Mouse (Mus musculus) adrenal gland (tissue): Measurements from ENCODE around the gene Ccr6.
"Not testable (repeated sequence)": the region's sequence is repeated elsewhere in the genome, so short reads cannot be mapped to it uniquely, and the experiment has no call there.

ENCODE experiments used
- intact Hi-C: fragments of 180-260 bp; cut with DNase I; formaldehyde crosslinking; loops from one replicate; pipeline ENCODE4 v1.15.1; 2025
- long read RNA-seq, 2 experiments: library from polyadenylated mRNA; unstranded; transcript quantifications; one replicate each; pipeline ENCODE4 v2.0.0; 2020; ENCODE audit warnings: borderline replicate concordance in 1 of 2; ENCODE audit not compliant: insufficient replicate concordance in 1 of 2

Ccr6 gene
- long read RNA-seq, experiment 1, partial matches to known transcripts = 0 of 1 reads
- long read RNA-seq, experiment 1, other reads (novel, unspliced or antisense) = 0 of 1 reads
- long read RNA-seq, experiment 2 = 0 reads

DNA sequence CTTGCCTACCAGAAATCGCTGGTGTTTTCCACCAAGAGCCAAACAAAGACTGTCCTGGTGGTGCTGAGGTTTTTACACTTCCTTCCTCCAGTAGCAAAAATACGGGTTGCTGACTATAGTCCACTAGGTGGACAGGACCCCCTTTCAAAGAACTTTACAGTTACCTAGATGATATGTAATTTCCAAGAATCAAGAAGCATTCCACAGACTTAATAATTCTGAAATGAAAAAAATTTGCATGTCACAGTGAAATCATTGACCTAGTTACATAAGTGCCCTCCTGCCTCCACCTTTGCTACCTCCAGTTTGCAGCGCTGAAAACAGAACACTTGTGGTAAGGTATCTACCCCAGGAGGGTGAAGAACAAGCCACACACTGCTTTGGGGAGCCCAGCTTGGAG, at the start of gene Ccr6:
Ccr6 (plus strand) TSS at position 301 of the 400 bp plus-strand sequence.
- intact Hi-C loops = no loop called here

- intact Hi-C loops = loop anchor here (10.0 kb wide), 1 partner anchor 181 kb away; no protein-coding TSS in a partner anchor
Observed at GRCm38 (mm10) chr17:8193678-8194077, 42.2 kb upstream of the Ccr6 start.

- intact Hi-C loops = loop anchor here (10.0 kb wide), 1 partner anchor 179 kb away; no protein-coding TSS in a partner anchor
Observed at GRCm38 (mm10) chr17:8195685-8196376, 40.0 kb upstream of the Ccr6 start.

DNA sequence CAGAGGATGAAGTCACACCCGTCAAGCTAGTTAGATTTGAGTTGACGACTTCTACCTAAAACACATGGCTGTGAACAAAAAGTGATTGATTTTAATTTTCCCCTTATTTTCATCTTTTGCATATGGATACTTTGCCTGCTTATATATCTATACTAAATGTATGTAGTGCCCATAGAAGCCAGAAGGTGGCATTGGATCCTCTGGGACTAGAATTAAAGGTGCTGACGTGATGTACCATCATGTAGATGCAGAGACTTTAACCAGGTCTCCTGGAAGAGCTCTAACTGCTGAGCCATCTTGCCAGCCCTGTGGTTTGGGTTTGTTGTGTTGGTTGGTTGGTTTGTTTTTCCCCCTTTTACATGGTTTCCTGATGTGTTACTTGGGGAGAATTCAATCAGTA, 38.2 kb upstream of the Ccr6 start:
- intact Hi-C loops = loop anchor here (10.0 kb wide), 1 partner anchor 177 kb away; no protein-coding TSS in a partner anchor

GRCm38 (mm10) chr17:8199067-8199935, 36.5 kb upstream of the Ccr6 start:
- intact Hi-C loops = loop anchor here (10.0 kb wide), 1 partner anchor 176 kb away; no protein-coding TSS in a partner anchor

DNA sequence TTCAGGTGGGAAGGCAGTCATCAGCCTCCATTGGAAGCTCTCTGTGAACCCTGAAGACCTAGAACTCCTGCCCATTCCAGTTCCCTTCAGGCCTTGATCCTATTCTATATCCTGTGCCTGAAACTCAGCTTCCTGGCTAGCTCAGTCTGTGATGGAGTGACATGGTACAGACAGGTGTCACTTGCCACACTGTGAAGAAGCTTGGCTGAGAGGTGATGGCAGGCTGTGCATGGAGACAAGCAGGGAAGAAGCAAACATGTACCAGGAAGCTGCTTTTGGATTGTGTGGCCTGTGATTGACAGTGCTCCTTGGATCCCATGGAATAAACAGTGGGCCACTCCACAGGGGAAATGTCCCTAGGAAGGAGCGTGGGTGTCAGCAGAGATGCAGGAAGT, 35.9 kb upstream of the Ccr6 start:
- intact Hi-C loops = loop anchor here (10.0 kb wide), 1 partner anchor 175 kb away; no protein-coding TSS in a partner anchor

GRCm38 (mm10) chr17:8203487-8203886, 32.4 kb upstream of the Ccr6 start:
- intact Hi-C loops = no loop called here

GRCm38 (mm10) chr17:8205221-8205631, 30.6 kb upstream of the Ccr6 start:
- intact Hi-C loops = not testable (repeated sequence)

GRCm38 (mm10) chr17:8206691-8207090, 29.2 kb upstream of the Ccr6 start:
- intact Hi-C loops = no loop called here

GRCm38 (mm10) chr17:8209696-8210095, 26.1 kb upstream of the Ccr6 start:
- intact Hi-C loops = no loop called here

- intact Hi-C loops = no loop called here
Observed at GRCm38 (mm10) chr17:8210170-8210569, 25.7 kb upstream of the Ccr6 start.

DNA sequence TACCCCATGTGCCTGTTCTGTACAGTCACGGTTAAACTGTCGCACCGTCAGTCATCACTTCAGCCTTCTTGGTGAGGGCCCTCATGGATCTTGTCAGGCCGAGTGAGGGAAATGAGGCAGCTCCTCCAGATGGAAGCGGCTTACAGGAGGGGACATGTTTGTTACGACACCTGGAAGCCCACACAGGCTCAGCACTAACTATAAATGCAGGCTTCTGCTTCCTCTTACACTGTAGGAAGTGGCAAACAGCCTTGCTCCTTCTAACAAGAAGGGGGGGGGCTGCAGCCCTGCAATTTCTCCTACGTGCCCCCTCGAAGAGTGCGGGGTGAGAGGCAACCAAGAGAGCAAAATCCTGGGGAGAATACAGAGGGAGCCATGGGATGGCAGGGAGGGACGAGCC, 25.2 kb upstream of the Ccr6 start:
- intact Hi-C loops = no loop called here

DNA sequence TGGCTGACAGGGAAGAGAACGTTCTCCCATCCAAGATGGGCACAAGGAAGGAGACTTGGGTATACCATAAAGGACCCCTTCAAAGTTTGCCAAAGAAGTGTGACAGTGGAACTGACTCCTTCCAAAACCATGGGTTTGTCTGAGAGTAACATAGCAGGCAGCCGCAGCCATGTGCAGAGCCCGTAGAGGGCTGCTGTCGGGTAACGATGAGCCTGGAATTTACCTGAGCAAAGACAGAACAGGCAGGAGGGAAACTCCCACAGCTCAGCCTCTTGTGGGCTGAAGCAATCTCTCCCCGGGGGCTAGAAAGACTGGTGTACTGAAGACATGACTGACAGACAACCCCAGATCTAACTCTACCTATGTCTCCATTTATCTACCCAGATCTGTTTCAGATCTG, 24.4 kb upstream of the Ccr6 start:
- intact Hi-C loops = no loop called here

- intact Hi-C loops = no loop called here
Observed at GRCm38 (mm10) chr17:8214369-8214768, 21.5 kb upstream of the Ccr6 start.

- intact Hi-C loops = no loop called here
Observed at GRCm38 (mm10) chr17:8215016-8215745, 20.7 kb upstream of the Ccr6 start.

DNA sequence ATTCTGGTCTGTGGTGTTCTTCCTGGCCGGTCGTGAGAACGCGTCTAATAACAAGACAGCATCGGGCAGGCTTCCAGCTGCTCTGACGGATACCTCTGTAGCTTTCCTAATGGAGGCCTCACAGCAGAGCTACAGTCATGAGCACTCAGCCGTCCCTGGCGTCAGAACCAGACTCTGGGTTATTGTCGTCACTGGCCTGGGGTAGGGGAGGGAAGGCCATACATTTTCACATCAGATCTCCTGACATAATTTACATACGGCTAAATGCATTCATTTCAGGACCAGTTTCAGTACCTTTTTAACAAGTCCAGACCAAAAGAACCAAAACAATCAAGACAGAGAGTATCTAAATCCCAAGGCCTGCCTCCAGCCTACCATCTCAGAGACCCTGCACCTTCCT, 12.6 kb upstream of the Ccr6 start:
- intact Hi-C loops = no loop called here

GRCm38 (mm10) chr17:8224072-8224471, 11.8 kb upstream of the Ccr6 start:
- intact Hi-C loops = no loop called here

DNA sequence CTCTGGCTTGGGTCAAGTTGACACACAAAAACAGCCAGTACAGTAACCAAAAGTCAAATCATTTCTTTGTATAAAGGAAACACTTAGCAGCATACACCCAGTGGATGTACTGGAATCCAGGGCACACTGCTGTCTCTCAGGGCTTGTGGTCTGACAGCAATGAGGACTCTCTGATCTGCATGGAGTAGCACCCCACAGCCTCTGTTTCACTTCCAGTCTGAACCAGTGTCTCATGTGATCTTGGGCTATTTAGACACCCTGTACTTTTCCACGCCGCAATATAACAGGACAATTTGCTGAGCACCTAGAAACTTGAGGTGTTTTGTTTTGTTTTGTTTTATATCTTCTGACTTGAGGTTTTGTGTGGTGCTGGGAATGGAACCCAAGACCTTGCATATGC, 10.7 kb upstream of the Ccr6 start:
- intact Hi-C loops = no loop called here

DNA sequence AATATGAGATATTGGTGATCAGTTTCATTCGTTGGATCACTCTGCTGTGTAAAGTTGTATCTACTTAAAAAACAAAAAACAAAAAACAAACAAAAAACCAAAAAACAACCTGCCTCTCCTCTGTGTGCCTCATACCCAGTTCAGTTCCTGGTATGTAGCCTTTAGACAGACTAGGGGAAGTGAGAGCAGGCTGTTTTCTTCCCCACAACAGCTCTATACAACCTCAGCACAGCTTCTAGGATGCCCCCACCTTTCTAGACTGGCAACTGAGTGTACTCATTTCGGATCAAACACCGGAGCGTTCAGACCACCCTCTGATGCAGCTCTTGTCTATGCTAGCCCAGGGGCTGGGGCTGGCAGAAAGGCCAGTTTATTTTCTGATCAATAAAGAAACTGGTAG, 10.1 kb upstream of the Ccr6 start:
- intact Hi-C loops = no loop called here

- intact Hi-C loops = no loop called here
Observed at GRCm38 (mm10) chr17:8228622-8229021, 7.2 kb upstream of the Ccr6 start.

DNA sequence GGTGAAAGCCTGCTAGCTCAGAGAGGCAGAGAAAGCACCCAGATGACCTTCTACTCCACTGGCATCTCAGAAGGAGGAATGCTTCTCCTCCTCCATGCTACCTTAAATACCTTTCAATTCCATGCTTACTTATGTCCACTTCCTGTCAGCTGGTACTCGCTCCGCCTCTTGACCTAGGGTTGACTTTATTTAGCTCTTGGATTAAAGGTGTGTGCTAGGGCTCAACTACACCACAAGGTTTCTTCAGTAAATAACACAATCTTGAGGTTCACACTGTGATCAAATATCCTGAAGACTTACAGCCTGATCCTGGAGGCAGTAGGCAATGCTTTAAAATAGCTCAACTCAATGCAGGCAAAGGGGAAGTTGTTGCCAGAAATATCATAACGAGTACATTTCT, 6.2 kb upstream of the Ccr6 start:
- intact Hi-C loops = no loop called here
